Mouse (Mus musculus) MEL (cell line): ENCODE results near the gene Fbxo9.

Experiments
- CTCF ChIP-seq, 3 experiments: IDR thresholded peaks in 2 of 3; conservative IDR thresholded peaks in 1 of 3; 2 replicates each; pipeline ENCODE4 v1.5.1; 2011 to 2012; ENCODE audit warnings: low read length in 3 of 3, low read depth in 2 of 3, mild to moderate bottlenecking in 2 of 3, improper control_type of control experiment in 1 of 3, inconsistent platforms in 1 of 3, mixed read lengths in 1 of 3, moderate library complexity in 1 of 3; ENCODE audit not compliant: control insufficient read depth in 1 of 3, insufficient read depth in 1 of 3, poor library complexity in 1 of 3, severe bottlenecking in 1 of 3
- E2F4 ChIP-seq: IDR thresholded peaks from 2 replicates; pipeline ENCODE4 v1.6.1; 2011; ENCODE audit warnings: low read depth, low read length, improper control_type of control experiment, borderline replicate concordance
- GABPA ChIP-seq: IDR thresholded peaks from 2 replicates; pipeline ENCODE4 v1.6.1; 2012; ENCODE audit warnings: low read depth, mild to moderate bottlenecking, inconsistent platforms, low read length, improper control_type of control experiment, moderate library complexity
- MAFK ChIP-seq: IDR thresholded peaks from 2 replicates; pipeline ENCODE4 v1.6.1; 2011; ENCODE audit warnings: low read depth, mild to moderate bottlenecking, low read length, improper control_type of control experiment, borderline replicate concordance
- MXI1 ChIP-seq: IDR thresholded peaks from 2 replicates; pipeline ENCODE4 v1.6.1; 2011; ENCODE audit warnings: mild to moderate bottlenecking, low read depth, low read length, improper control_type of control experiment
- POLR2A ChIP-seq, 2 experiments: IDR thresholded peaks; 2 replicates each; pipeline ENCODE4 v1.6.1; 2011 to 2012; ENCODE audit warnings: low read length in 2 of 2, mild to moderate bottlenecking in 2 of 2, control low read depth in 1 of 2, improper control_type of control experiment in 1 of 2, low read depth in 1 of 2, moderate library complexity in 1 of 2; ENCODE audit not compliant: control insufficient read depth in 1 of 2, insufficient read depth in 1 of 2, poor library complexity in 1 of 2
- RAD21 ChIP-seq: IDR thresholded peaks from 2 replicates; pipeline ENCODE4 v1.6.1; 2011; ENCODE audit warnings: mild to moderate bottlenecking, low read depth, low read length, improper control_type of control experiment
- RCOR1 ChIP-seq: IDR thresholded peaks from 2 replicates; pipeline ENCODE4 v1.6.1; 2012; ENCODE audit warnings: low read depth, mild to moderate bottlenecking, inconsistent platforms, low read length, improper control_type of control experiment
- TAL1 ChIP-seq: IDR thresholded peaks from 2 replicates; pipeline ENCODE4 v1.6.1; 2012; ENCODE audit warnings: mild to moderate bottlenecking, inconsistent platforms, low read length, moderate library complexity, mixed read lengths
- USF1 ChIP-seq: IDR thresholded peaks from 2 replicates; pipeline ENCODE4 v1.6.1; 2014; ENCODE audit warnings: low read depth, mild to moderate bottlenecking, inconsistent platforms, low read length, improper control_type of control experiment, moderate library complexity
- USF2 ChIP-seq, 2 experiments: IDR thresholded peaks; 2 replicates each; pipeline ENCODE4 v1.6.1; 2011 to 2012; ENCODE audit warnings: improper control_type of control experiment in 2 of 2, low read length in 2 of 2, borderline replicate concordance in 1 of 2, inconsistent platforms in 1 of 2, low read depth in 1 of 2, mild to moderate bottlenecking in 1 of 2; ENCODE audit not compliant: insufficient read depth in 1 of 2
- ZKSCAN1 ChIP-seq: IDR thresholded peaks from 2 replicates; pipeline ENCODE4 v1.6.1; 2012; ENCODE audit warnings: low read depth, mild to moderate bottlenecking, inconsistent platforms, low read length, improper control_type of control experiment, moderate library complexity
- ZNF384 ChIP-seq: IDR thresholded peaks from 2 replicates; pipeline ENCODE4 v1.6.1; 2012; ENCODE audit warnings: low read depth, mild to moderate bottlenecking, inconsistent platforms, low read length, improper control_type of control experiment

- TF ChIP-seq E2F4: no peak
- no peak for TF ChIP-seq TAL1
- no peak for TF ChIP-seq ZKSCAN1
- TF ChIP-seq MXI1: no peak
- TF ChIP-seq CTCF (IDR thresholded peaks at IDR 0.05 in 2 of 3, conservative IDR thresholded peaks at IDR 0.05 in 1 of 3; ENCODE audit: control insufficient read depth in 1 of 3, insufficient read depth in 1 of 3, low read depth in 2 of 3, low read length in 3 of 3, poor library complexity in 1 of 3, severe bottlenecking in 1 of 3): no peak
- no peak for TF ChIP-seq USF2 (IDR thresholded peaks at IDR 0.05; ENCODE audit: borderline replicate concordance in 1 of 2, insufficient read depth in 1 of 2, low read depth in 1 of 2, low read length in 2 of 2)
- TF ChIP-seq ZNF384: no peak
- TF ChIP-seq USF1: no peak
- TF ChIP-seq MAFK: no peak
- no peak for TF ChIP-seq GABPA
- no peak for TF ChIP-seq RAD21
- no peak for TF ChIP-seq POLR2A (IDR thresholded peaks at IDR 0.05; ENCODE audit: control insufficient read depth in 1 of 2, insufficient read depth in 1 of 2, low read depth in 1 of 2, low read length in 2 of 2, poor library complexity in 1 of 2)
- TF ChIP-seq RCOR1: no peak
Measured at GRCm38 (mm10) chr9:78148149-78148548, 39.3 kb upstream of the Fbxo9 start.
